Mouse (Mus musculus) bone marrow macrophage, adult 2 months (primary cell): Measurements from ENCODE around the gene Smim6.

Source experiments
- CTCF ChIP-seq: IDR thresholded peaks from 2 replicates; pipeline ENCODE4 v1.5.1; 2012; ENCODE audit warnings: low read depth, mild to moderate bottlenecking, low read length, moderate library complexity
- POLR2A ChIP-seq: IDR thresholded peaks from 2 replicates; pipeline ENCODE4 v1.6.1; 2012; ENCODE audit warnings: mild to moderate bottlenecking, low read depth, low read length, borderline replicate concordance

GRCm38 (mm10) chr11:115946221-115946828, 34.5 kb downstream of the Smim6 start:
- TF ChIP-seq POLR2A, result no peak
- no peak for TF ChIP-seq CTCF
